Mouse (Mus musculus) intestine, embryonic 16.5 days (tissue): ENCODE measurements around the gene Shh. TPM values are rescaled to one million over a fixed set of nuclear protein-coding genes. Genes with fewer than 3 reads are reported as not detected.

Experiments
- ATAC-seq: fragments of 200-750 bp; cut with Nextera tagmentation; 2 replicates; pipeline ENCODE4 v1.8.0; 2017; ENCODE audit warnings: moderate TSS enrichment, moderate library complexity
- H3K27ac ChIP-seq: fragments of 300-500 bp; sonication (generic); 2 replicates; pipeline ENCODE4 v1.5.1; 2014; ENCODE audit warnings: mild to moderate bottlenecking, low read length
- H3K27me3 ChIP-seq: fragments of 300-500 bp; sonication (generic); replicated peaks from 2 replicates; pipeline ENCODE4 v1.6.1; 2014; ENCODE audit warnings: low read length, control low read depth, mixed read lengths; ENCODE audit not compliant: control insufficient read depth, insufficient read depth
- H3K36me3 ChIP-seq: fragments of 300-500 bp; sonication (generic); 2 replicates; pipeline ENCODE4 v1.6.1; 2014; ENCODE audit warnings: low read length, control low read depth; ENCODE audit not compliant: control insufficient read depth, insufficient read depth
- H3K4me1 ChIP-seq: fragments of 300-500 bp; sonication (generic); 2 replicates; pipeline ENCODE4 v1.6.1; 2014; ENCODE audit warnings: low read length, control low read depth, mixed read lengths; ENCODE audit not compliant: control insufficient read depth, insufficient read depth
- H3K4me2 ChIP-seq: fragments of 300-500 bp; sonication (generic); 2 replicates; pipeline ENCODE4 v1.6.1; 2014; ENCODE audit warnings: low read depth, low read length, control low read depth
- H3K4me3 ChIP-seq: fragments of 300-500 bp; sonication (generic); 2 replicates; pipeline ENCODE4 v1.5.1; 2014; ENCODE audit warnings: mild to moderate bottlenecking, low read length
- H3K9ac ChIP-seq: fragments of 300-500 bp; sonication (generic); 2 replicates; pipeline ENCODE4 v1.6.1; 2014; ENCODE audit warnings: low read depth, low read length
- H3K9me3 ChIP-seq: fragments of 300-500 bp; sonication (generic); 2 replicates; pipeline ENCODE4 v1.6.1; 2016; ENCODE audit warnings: low read length, control low read depth; ENCODE audit not compliant: control insufficient read depth
- WGBS: fragments of 180-500 bp; shearing (Covaris S2); extraction: QIAGEN DNeasy Blood & Tissue Kit; methylation state at CpG from one replicate; pipeline ENCODE4 v1.1.7; 2014; 5-methylcytosine and 5-hydroxymethylcytosine counted together
- polyA plus RNA-seq: library from polyadenylated mRNA; unstranded; fragments of >200 nt; fragmentation: Nextera tagmentation; extraction: Ambion mirVana; gene quantifications from 2 replicates; pipeline ENCODE4 v1.2.1, GENCODE M21; 2015

Shh gene
- polyA plus RNA-seq, 1 experiment from 2014 or later, result 2.8 TPM

GRCm38 (mm10) chr5:28413533-28413932 is 53.5 kb downstream of the Shh start:
- Histone ChIP-seq H3K4me2 (no peak overlapping the region), H3K36me3 (peaks cover 20% of the 10 kb centered on the region), H3K27ac (no peak overlapping the region), H3K9ac (no peak overlapping the region), H3K27me3 (no peaks in the 10 kb centered on the region), H3K9me3 (no peaks in the 10 kb centered on the region), H3K4me1 (no peaks in the 10 kb centered on the region), H3K4me3 (no peak overlapping the region)
- no peak for ATAC-seq
- WGBS, result 93% methylated on average over 5 of the region's 5 CpGs

- WGBS, result 74% methylated on average over 2 of the region's 2 CpGs
- no peaks in the 10 kb centered on the region for H3K9me3 ChIP-seq
- peaks cover 5% of the 10 kb centered on the region; the same call in 1 of the 2 replicates for H3K4me1 ChIP-seq
- no peaks in the 10 kb centered on the region for H3K27me3 ChIP-seq
- no peak overlapping the region for H3K9ac ChIP-seq
- no peak overlapping the region for H3K4me2 ChIP-seq
- peaks cover 18% of the 10 kb centered on the region for H3K36me3 ChIP-seq
- H3K4me3 ChIP-seq, result no peak overlapping the region
- ATAC-seq, result peak; percentile 51; the same call in 1 of the 2 replicates
- no peak overlapping the region for H3K27ac ChIP-seq
Measured at GRCm38 (mm10) chr5:28412006-28412685, 54.9 kb downstream of the Shh start.

Other genes starting within 250 kb of the Shh start
- gene Cnpy1, start 221.4 kb downstream of the Shh start, polyA plus RNA-seq, result 0.60 and 0.75 TPM in 2 replicates
- 6.5 and 6.8 TPM in 2 replicates for gene Rbm33, start 150.1 kb downstream of the Shh start, polyA plus RNA-seq